Mouse (Mus musculus): ENCODE results near the gene Eef1a2. TPM values are rescaled to one million over a fixed set of nuclear protein-coding genes. Genes with fewer than 3 reads are reported as not detected.

Eef1a2 gene
- total and polyA plus RNA-seq, 3 experiments = not detected

DNA sequence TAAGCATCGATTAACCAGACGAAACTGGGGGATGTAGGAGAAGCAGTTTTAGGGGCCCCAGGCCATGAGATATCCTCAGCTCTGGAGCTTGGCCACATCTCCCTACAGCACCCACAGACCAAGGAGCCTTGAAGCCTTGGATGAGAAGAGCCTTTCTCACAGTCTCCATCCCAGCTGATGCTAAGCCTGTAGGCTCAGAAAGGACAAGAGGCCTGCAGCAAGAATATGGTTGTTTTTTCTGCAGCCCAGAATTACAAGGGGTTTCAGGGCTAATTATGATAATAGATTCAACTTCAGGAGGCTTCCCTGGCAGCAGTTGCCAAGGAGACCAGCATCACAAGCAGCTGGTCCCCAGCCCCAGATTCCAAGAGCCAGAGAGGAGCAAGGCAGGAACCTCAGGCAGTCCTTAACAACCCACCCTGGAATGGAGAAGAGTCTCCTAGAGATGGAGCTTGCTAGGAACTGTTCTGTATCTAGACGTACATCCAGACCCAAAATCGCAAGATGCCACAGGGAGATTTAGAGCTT lies 35.8 kb downstream of the Eef1a2 start:
- Histone ChIP-seq H3K4me3 (replicated peaks in 1 of 3; ENCODE audit: low read depth in 2 of 3, low read length in 2 of 3, poor library complexity in 1 of 3) (no peak overlapping the region), H3K9me3 (replicated peaks; ENCODE audit: low read length) (no peaks in the 10 kb centered on the region), H3K4me2 (ENCODE audit: insufficient read depth, low read depth, poor library complexity, severe bottlenecking) (no peak overlapping the region), H3K79me2 (replicated peaks; ENCODE audit: control insufficient read depth, extremely low read depth, insufficient read depth, poor library complexity, severe bottlenecking) (no peaks in the 10 kb centered on the region), H3K4me1 (ENCODE audit: control insufficient read depth in 1 of 2, insufficient read depth in 2 of 2) (no peaks in the 10 kb centered on the region), H3K27ac (ENCODE audit: insufficient read depth, low read depth) (no peak overlapping the region), H3K27me3 (replicated peaks) (peaks cover 99% of the 10 kb centered on the region), H3K9ac (ENCODE audit: insufficient read depth, low read depth) (no peak overlapping the region), H3K36me3 (replicated peaks in 1 of 2; ENCODE audit: control insufficient read depth in 1 of 2, insufficient read depth in 1 of 2, low read length in 1 of 2) (no peaks in the 10 kb centered on the region)
- no peak for DNase-seq (ENCODE audit: extremely low read depth)
- dilution Hi-C loops (cut with MboI; ENCODE audit: extremely low pct_ligation_motif_present, extremely low pct_unique_long_range_greater_than_20kb, low sequenced_read_pairs) (no loop called here), in situ Hi-C loops (cut with MboI; ENCODE audit: low pct_ligation_motif_present, low pct_unique_long_range_greater_than_20kb, low sequenced_read_pairs) (no loop called here)
- TF ChIP-seq KAT2A (IDR thresholded peaks at IDR 0.05; ENCODE audit: insufficient replicate concordance, low read length) (no peak), ZNF384 (IDR thresholded peaks at IDR 0.05; ENCODE audit: low read depth, low read length) (no peak), UBTF (IDR thresholded peaks at IDR 0.05; ENCODE audit: low read depth, low read length) (no peak), RCOR1 (conservative IDR thresholded peaks at IDR 0.05; ENCODE audit: low read depth, low read length) (no peak), NELFE (IDR thresholded peaks at IDR 0.05; ENCODE audit: low read depth, low read length) (no peak), TCF12 (IDR thresholded peaks at IDR 0.05; ENCODE audit: low read depth, low read length) (no peak), USF1 (IDR thresholded peaks at IDR 0.05; ENCODE audit: low read depth, low read length) (no peak), ZMIZ1 (IDR thresholded peaks at IDR 0.05; ENCODE audit: low read depth, low read length) (no peak), MAFK (IDR thresholded peaks at IDR 0.05; ENCODE audit: insufficient replicate concordance, low read length) (no peak), USF2 (conservative IDR thresholded peaks at IDR 0.05; ENCODE audit: low read depth, low read length) (no peak), MAZ (IDR thresholded peaks at IDR 0.05; ENCODE audit: low read depth, low read length) (no peak), JUND (conservative IDR thresholded peaks at IDR 0.05; ENCODE audit: low read depth, low read length) (no peak), CHD1 (IDR thresholded peaks at IDR 0.05; ENCODE audit: low read depth, low read length) (no peak), MAX (IDR thresholded peaks at IDR 0.05; ENCODE audit: low read length) (no peak), ETS1 (conservative IDR thresholded peaks at IDR 0.05; ENCODE audit: low read depth, low read length) (no peak)

GRCm38 (mm10) chr2:181119952-181120351 lies 36.9 kb downstream of the Eef1a2 start:
- DNase-seq (ENCODE audit: extremely low read depth) = no peak
- peaks cover 99% of the 10 kb centered on the region for H3K27me3 ChIP-seq (replicated peaks)
- dilution Hi-C loops (cut with MboI; ENCODE audit: extremely low pct_ligation_motif_present, extremely low pct_unique_long_range_greater_than_20kb, low sequenced_read_pairs) = no loop called here

More at GRCm38 (mm10) chr2:181119952-181120351, 36.9 kb downstream of the Eef1a2 start:
- TF ChIP-seq CTCF (conservative IDR thresholded peaks at IDR 0.05 in 1 of 2, IDR thresholded peaks at IDR 0.05 in 1 of 2; ENCODE audit: low read depth in 2 of 2, low read length in 2 of 2) = no peak
- no peak for TF ChIP-seq ZMIZ1 (IDR thresholded peaks at IDR 0.05; ENCODE audit: low read depth, low read length)
- TF ChIP-seq UBTF (IDR thresholded peaks at IDR 0.05; ENCODE audit: low read depth, low read length) = no peak
- no peak for TF ChIP-seq MXI1 (IDR thresholded peaks at IDR 0.05; ENCODE audit: low read depth, low read length)
- TF ChIP-seq IRF4 (IDR thresholded peaks at IDR 0.05; ENCODE audit: low read depth, low read length) = no peak
- TF ChIP-seq CHD2 (IDR thresholded peaks at IDR 0.05; ENCODE audit: low read length) = no peak
- TF ChIP-seq TBP (conservative IDR thresholded peaks at IDR 0.05; ENCODE audit: low read depth, low read length) = no peak
- no peak for TF ChIP-seq POLR2AphosphoS2 (IDR thresholded peaks at IDR 0.05; ENCODE audit: low read depth, low read length)
- no peak for TF ChIP-seq ZKSCAN1 (IDR thresholded peaks at IDR 0.05; ENCODE audit: borderline replicate concordance, low read depth, low read length)
- TF ChIP-seq ZNF384 (IDR thresholded peaks at IDR 0.05; ENCODE audit: low read depth, low read length) = no peak
- TF ChIP-seq ETS1 (conservative IDR thresholded peaks at IDR 0.05; ENCODE audit: low read depth, low read length) = no peak
- no peak for TF ChIP-seq E2F4 (IDR thresholded peaks at IDR 0.05; ENCODE audit: insufficient replicate concordance, low read depth, low read length)
- no peak for TF ChIP-seq CHD1 (IDR thresholded peaks at IDR 0.05; ENCODE audit: low read depth, low read length)
- no peak for TF ChIP-seq BHLHE40 (IDR thresholded peaks at IDR 0.05; ENCODE audit: low read depth, low read length)
- TF ChIP-seq HCFC1 (IDR thresholded peaks at IDR 0.05; ENCODE audit: low read depth, low read length) = no peak
- TF ChIP-seq GABPA (IDR thresholded peaks at IDR 0.05; ENCODE audit: insufficient replicate concordance, low read depth, low read length) = no peak
- Histone ChIP-seq H3K79me2 (replicated peaks; ENCODE audit: control insufficient read depth, extremely low read depth, insufficient read depth, poor library complexity, severe bottlenecking) (no peaks in the 10 kb centered on the region), H3K27ac (ENCODE audit: insufficient read depth, low read depth) (no peak overlapping the region), H3K9me3 (replicated peaks; ENCODE audit: low read length) (no peaks in the 10 kb centered on the region), H3K4me1 (ENCODE audit: control insufficient read depth in 1 of 2, insufficient read depth in 2 of 2) (no peaks in the 10 kb centered on the region), H3K4me2 (ENCODE audit: insufficient read depth, low read depth, poor library complexity, severe bottlenecking) (no peak overlapping the region), H3K9ac (ENCODE audit: insufficient read depth, low read depth) (no peak overlapping the region), H3K4me3 (replicated peaks in 1 of 3; ENCODE audit: low read depth in 2 of 3, low read length in 2 of 3, poor library complexity in 1 of 3) (no peak overlapping the region), H3K36me3 (replicated peaks in 1 of 2; ENCODE audit: control insufficient read depth in 1 of 2, insufficient read depth in 1 of 2, low read length in 1 of 2) (no peaks in the 10 kb centered on the region)
- in situ Hi-C loops (cut with MboI; ENCODE audit: low pct_ligation_motif_present, low pct_unique_long_range_greater_than_20kb, low sequenced_read_pairs) = no loop called here

All from CH12.LX (cell line).